Mouse (Mus musculus) erythroblast, adult 5-6 weeks (primary cell): Measurements from ENCODE around the gene She. TPM values are rescaled to one million over a fixed set of nuclear protein-coding genes. Genes with fewer than 3 reads are reported as not detected.

ENCODE experiments used
- total RNA-seq, 2 experiments: library from RNA; stranded (forward) in 1 of 2; stranded (reverse) in 1 of 2; fragments of 150-400 nt in 1 of 2; fragments of 200-764, 138-1000 nt in 1 of 2; gene quantifications; 2 replicates each; pipeline versions ENCODE4 v1.2.3 to v1.2.4; 2015 to 2017; ENCODE audit warnings: low replicate concordance in 2 of 2

She gene
- total RNA-seq, 2 experiments from 2014 or later: not detected

Other genes starting within 250 kb of the She start
- 23.8 and 32.9 TPM in 2 replicates for gene Adar, start 116.3 kb upstream of the She start, total RNA-seq (2015; ENCODE audit: low replicate concordance)
- 71.8 and 72.0 TPM in 2 replicates for gene Adar, start 116.3 kb upstream of the She start, total RNA-seq (2017; ENCODE audit: low replicate concordance)
- not detected in 2 replicates for gene Chrnb2, start 66.7 kb upstream of the She start, total RNA-seq (2015; ENCODE audit: low replicate concordance)
- gene Chrnb2, start 66.7 kb upstream of the She start, total RNA-seq (2017; ENCODE audit: low replicate concordance): 0.09 and 0.84 TPM in 2 replicates
- gene Ube2q1, start 57.8 kb upstream of the She start, total RNA-seq (2015; ENCODE audit: low replicate concordance): 21.5 and 25.1 TPM in 2 replicates
- 14.2 and 30.1 TPM in 2 replicates for gene Ube2q1, start 57.8 kb upstream of the She start, total RNA-seq (2017; ENCODE audit: low replicate concordance)
- 9.4 and 10.0 TPM in 2 replicates for gene Il6ra, start 81.8 kb downstream of the She start, total RNA-seq (2015; ENCODE audit: low replicate concordance)
- 3.0 and 3.1 TPM in 2 replicates for gene Il6ra, start 81.8 kb downstream of the She start, total RNA-seq (2017; ENCODE audit: low replicate concordance)
- 0.96 and 6.7 TPM in 2 replicates for gene Atp8b2, start 132.1 kb downstream of the She start, total RNA-seq (2015; ENCODE audit: low replicate concordance)
- gene Atp8b2, start 132.1 kb downstream of the She start, total RNA-seq (2017; ENCODE audit: low replicate concordance): 2.1 and 7.8 TPM in 2 replicates
- 118 and 129 TPM in 2 replicates for gene Hax1, start 167.4 kb downstream of the She start, total RNA-seq (2015; ENCODE audit: low replicate concordance)
- gene Hax1, start 167.4 kb downstream of the She start, total RNA-seq (2017; ENCODE audit: low replicate concordance): 48.2 and 60.8 TPM in 2 replicates
- 10.4 and 15.0 TPM in 2 replicates for gene 4933434E20Rik, start 220.3 kb downstream of the She start, total RNA-seq (2015; ENCODE audit: low replicate concordance)
- gene 4933434E20Rik, start 220.3 kb downstream of the She start, total RNA-seq (2017; ENCODE audit: low replicate concordance): 16.3 and 17.6 TPM in 2 replicates
- 124 and 134 TPM in 2 replicates for gene Ubap2l, start 221.3 kb downstream of the She start, total RNA-seq (2015; ENCODE audit: low replicate concordance)
- 106 and 129 TPM in 2 replicates for gene Ubap2l, start 221.3 kb downstream of the She start, total RNA-seq (2017; ENCODE audit: low replicate concordance)
- gene Tpm3, start 241.3 kb downstream of the She start, total RNA-seq (2015; ENCODE audit: low replicate concordance): 132 and 146 TPM in 2 replicates
- gene Tpm3, start 241.3 kb downstream of the She start, total RNA-seq (2017; ENCODE audit: low replicate concordance): 200 and 233 TPM in 2 replicates